In the genomic region with DNA sequence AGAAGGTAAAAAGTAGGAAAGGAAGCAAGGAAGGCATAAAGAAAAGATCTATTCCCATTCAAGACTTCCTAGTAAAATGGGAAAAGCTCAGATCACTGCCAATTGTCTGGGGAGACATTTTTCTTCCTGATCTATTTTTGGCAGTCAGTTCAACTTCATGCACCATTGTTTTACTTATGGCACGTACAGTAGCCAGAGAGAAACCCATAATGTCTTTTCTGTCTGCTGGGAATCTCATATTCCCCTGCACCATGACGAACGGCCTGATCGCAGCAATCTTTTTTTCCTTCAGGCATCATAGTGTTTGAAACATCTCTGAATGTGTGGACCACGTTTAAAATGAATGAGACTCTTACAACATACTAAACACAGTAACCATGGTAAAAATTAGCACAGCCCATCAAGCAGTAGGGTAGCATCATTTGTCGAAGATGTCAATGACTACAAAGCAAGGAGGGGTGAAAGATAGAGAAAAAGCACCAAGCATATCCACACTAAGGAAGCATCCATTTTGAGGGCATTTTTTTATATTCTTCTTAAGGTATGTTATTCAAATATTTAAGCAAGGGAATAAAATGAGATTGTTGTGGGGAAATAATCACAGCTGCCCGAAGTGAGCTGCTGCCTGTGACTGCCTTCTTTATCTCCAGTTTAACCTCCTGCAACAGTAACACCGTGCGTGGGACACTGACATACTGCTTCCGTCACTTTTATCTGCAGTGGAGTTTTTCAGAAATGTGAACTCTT, we compare ENCODE assay signal across 16 mouse cellular contexts.
DNase-seq lines count a peak whose midpoint lies in the region; ATAC-seq and TF ChIP-seq lines count a peak whose summit lies in the region.
"Had no signal": no experiment of that assay in that cellular context is flagged by ENCODE, and none has a peak within 500 bp of the region (broad histone marks: within the 10 kb centered on the region; RNA-seq: fewer than 3 reads in every experiment).

No protein-coding gene starts in this region.

- no peaks in the 10 kb centered on the region for H3K36me3 ChIP-seq in forebrain, postnatal 0 days (ENCODE audit: insufficient read depth)
- no peaks in the 10 kb centered on the region for H3K36me3 ChIP-seq in forebrain, embryonic 12.5 days (replicated peaks)
- no peaks in the 10 kb centered on the region for H3K36me3 ChIP-seq in hindbrain, embryonic 15.5 days
- H3K36me3 ChIP-seq: liver, embryonic 15.5 days; stomach, embryonic 15.5 days had no signal

- no peak for TF ChIP-seq CTCF in forebrain, postnatal 0 days (IDR thresholded peaks at IDR 0.05; ENCODE audit: low read depth)

- no peaks in the 10 kb centered on the region for H3K27me3 ChIP-seq in forebrain, postnatal 0 days (ENCODE audit: insufficient read depth, low read length)
- no peaks in the 10 kb centered on the region for H3K27me3 ChIP-seq in forebrain, embryonic 12.5 days
- no peaks in the 10 kb centered on the region for H3K27me3 ChIP-seq in hindbrain, embryonic 15.5 days
- H3K27me3 ChIP-seq: liver, embryonic 15.5 days; stomach, embryonic 15.5 days had no signal

- no peaks in the 10 kb centered on the region for H3K9me3 ChIP-seq in forebrain, postnatal 0 days (ENCODE audit: low read length)
- no peaks in the 10 kb centered on the region for H3K9me3 ChIP-seq in forebrain, embryonic 12.5 days
- no peaks in the 10 kb centered on the region for H3K9me3 ChIP-seq in hindbrain, embryonic 15.5 days
- H3K9me3 ChIP-seq: liver, embryonic 15.5 days; stomach, embryonic 15.5 days had no signal

- WGBS in forebrain, postnatal 0 days, result 60% methylated on average over 10 of the region's 10 CpGs
- 81% methylated on average over 10 of the region's 10 CpGs for WGBS in forebrain, embryonic 12.5 days
- WGBS in hindbrain, embryonic 15.5 days, result 24% methylated on average over 10 of the region's 10 CpGs

- peak; percentile 29 for ATAC-seq in forebrain, postnatal 0 days
- no peak for ATAC-seq in forebrain, embryonic 12.5 days (ENCODE audit: low FRiP score)
- ATAC-seq in hindbrain, embryonic 15.5 days (ENCODE audit: low FRiP score, low read depth), result peak; percentile 31; the same call in 1 of the 2 replicates
- no peak for ATAC-seq in megakaryocyte-erythroid progenitor cell, adult 5-6 weeks (replicated peaks; ENCODE audit: low FRiP score, low TSS enrichment, poor library complexity, severe bottlenecking)
- ATAC-seq: intestine, postnatal 0 days had no signal

- H3K4me1 ChIP-seq in forebrain, postnatal 0 days (ENCODE audit: insufficient read depth), result no peaks in the 10 kb centered on the region
- H3K4me1 ChIP-seq in forebrain, embryonic 12.5 days, result peaks cover 13% of the 10 kb centered on the region
- H3K4me1 ChIP-seq in hindbrain, embryonic 15.5 days (replicated peaks), result peaks cover 20% of the 10 kb centered on the region
- H3K4me1 ChIP-seq: liver, embryonic 15.5 days; stomach, embryonic 15.5 days had no signal

- no peak overlapping the region for H3K4me3 ChIP-seq in forebrain, postnatal 0 days (ENCODE audit: low read depth, low read length)
- no peak overlapping the region for H3K4me3 ChIP-seq in forebrain, embryonic 12.5 days (replicated peaks)
- H3K4me3 ChIP-seq in hindbrain, embryonic 15.5 days, result no peak overlapping the region
- H3K4me3 ChIP-seq: liver, embryonic 15.5 days; myocyte; stomach, embryonic 15.5 days had no signal

- H3K4me2 ChIP-seq in forebrain, postnatal 0 days (ENCODE audit: low read depth), result no peak overlapping the region
- no peak overlapping the region for H3K4me2 ChIP-seq in forebrain, embryonic 12.5 days
- no peak overlapping the region for H3K4me2 ChIP-seq in hindbrain, embryonic 15.5 days
- H3K4me2 ChIP-seq: liver, embryonic 15.5 days; stomach, embryonic 15.5 days had no signal

- no peak overlapping the region for H3K9ac ChIP-seq in forebrain, postnatal 0 days
- H3K9ac ChIP-seq in forebrain, embryonic 12.5 days, result no peak overlapping the region
- H3K9ac ChIP-seq in hindbrain, embryonic 15.5 days, result no peak overlapping the region
- H3K9ac ChIP-seq: liver, embryonic 15.5 days; stomach, embryonic 15.5 days had no signal

- H3K27ac ChIP-seq in forebrain, postnatal 0 days (ENCODE audit: low read depth, low read length), result no peak overlapping the region
- no peak overlapping the region for H3K27ac ChIP-seq in forebrain, embryonic 12.5 days
- 0 out of 2 replicates have a peak overlapping the region, but pooled peaks have one; percentile 22 for H3K27ac ChIP-seq in hindbrain, embryonic 15.5 days (replicated peaks)
- H3K27ac ChIP-seq: liver, embryonic 15.5 days; macrophage; stomach, embryonic 15.5 days had no signal

- DNase-seq in forebrain, postnatal 0 days, result no peak
- peak; percentile 31 for DNase-seq in kidney, postnatal 10 days
- no peak for DNase-seq in kidney, adult 18-20 months
- peak; percentile 20 for DNase-seq in NIH3T3 (ENCODE audit: low read depth)
- DNase-seq in left cerebral cortex, adult 8-10 months (ENCODE audit: low spot score in 2 of 2), result no peak
- DNase-seq: cerebellum, adult 8-10 months; heart, postnatal 14 days; thymus, postnatal 14 days had no signal

Comparison
In these comparisons a context has a peak if more than half of its experiments do, and no peak if none do; other contexts are left out.
1. ATAC-seq: peak in forebrain, postnatal 0 days (single experiment) and hindbrain, embryonic 15.5 days (single experiment); none in forebrain, embryonic 12.5 days (single experiment) and megakaryocyte-erythroid progenitor cell, adult 5-6 weeks (single experiment).
2. DNase-seq: peak in kidney, postnatal 10 days (single experiment) and NIH3T3 (single experiment); none in forebrain, postnatal 0 days (single experiment), kidney, adult 18-20 months (single experiment) and left cerebral cortex, adult 8-10 months (0 of 2).